Comparison of ENCODE assay signal across 8 mouse cellular contexts in the genomic region with DNA sequence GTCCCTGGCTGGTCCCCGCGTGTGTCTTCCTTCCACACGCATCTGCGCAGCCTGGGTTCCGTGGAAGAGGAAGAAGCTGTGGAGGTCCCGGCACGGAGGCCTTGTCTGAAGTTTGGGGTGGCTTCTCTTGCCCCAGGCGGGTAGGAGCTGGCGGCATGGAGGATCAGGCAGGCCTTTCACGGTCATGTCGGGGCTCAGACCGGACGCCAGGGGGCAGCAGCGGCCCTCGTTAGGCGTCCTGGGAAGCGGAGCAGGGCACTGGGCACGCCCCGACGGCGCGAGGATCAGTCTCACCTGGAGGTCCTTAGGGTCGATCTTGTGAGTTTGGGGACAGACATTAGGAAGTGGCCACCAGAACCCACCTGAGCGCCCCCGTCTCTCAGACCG.
DNase-seq lines count a peak whose midpoint lies in the region; ATAC-seq and TF ChIP-seq lines count a peak whose summit lies in the region.

No protein-coding gene starts in this region.

- no peak for TF ChIP-seq EP300 in ES-Bruce4 (IDR thresholded peaks at IDR 0.05; ENCODE audit: insufficient read depth, low read depth, low read length)

- intact Hi-C loops in heart, postnatal 14 days (cut with DNase I): loop anchor here (1.0 to 5.0 kb wide), 5 partner anchors 129 to 756 kb away; a partner anchor contains a TSS

- no peak for TF ChIP-seq POLR2A in ES-Bruce4 (IDR thresholded peaks at IDR 0.05; ENCODE audit: insufficient read depth, low read length)
- no peak for TF ChIP-seq POLR2A in olfactory bulb, adult 2 months (IDR thresholded peaks at IDR 0.05; ENCODE audit: insufficient read depth, low read depth, low read length)
- 0 out of 2 replicates have a peak, but pooled peaks have one; percentile 52 for TF ChIP-seq POLR2A in thymus, adult 2 months (IDR thresholded peaks at IDR 0.05; ENCODE audit: control insufficient read depth, extremely low read depth, insufficient read depth, low read length, poor library complexity)

- peak overlapping the region; percentile 92 for H3K4me2 ChIP-seq in forebrain, embryonic 14.5 days (ENCODE audit: low read length)
- peak overlapping the region; percentile 88 for H3K4me2 ChIP-seq in lung, embryonic 15.5 days

- peak; percentile 62 for DNase-seq in cerebellum, adult 11 months
- peak; percentile 86 for DNase-seq in forebrain, embryonic 14.5 days (ENCODE audit: low spot score)
- peak; percentile 93 to 96 for DNase-seq in heart, postnatal 14 days
- DNase-seq in layer of hippocampus, adult 2 months (ENCODE audit: low spot score in 2 of 2): peak; percentile 68 to 85
- DNase-seq in thymus, adult 2 months: peak; percentile 95

- H3K27ac ChIP-seq in ES-Bruce4 (ENCODE audit: insufficient read depth, low read length): no peak overlapping the region
- H3K27ac ChIP-seq in forebrain, embryonic 14.5 days (ENCODE audit: low read depth, low read length): no peak overlapping the region
- H3K27ac ChIP-seq in layer of hippocampus, adult 2 months: no peak overlapping the region
- H3K27ac ChIP-seq in lung, embryonic 15.5 days: peak overlapping the region; percentile 83
- no peak overlapping the region for H3K27ac ChIP-seq in olfactory bulb, adult 2 months (ENCODE audit: insufficient read depth, low read depth, low read length)
- peak overlapping the region; percentile 72 for H3K27ac ChIP-seq in thymus, adult 2 months (ENCODE audit: control insufficient read depth, insufficient read depth, low read length)

- H3K9me3 ChIP-seq in ES-Bruce4 (replicated peaks; ENCODE audit: control insufficient read depth, insufficient read depth, low read length, poor library complexity, severe bottlenecking): no peaks in the 10 kb centered on the region
- H3K9me3 ChIP-seq in forebrain, embryonic 14.5 days (replicated peaks; ENCODE audit: control insufficient read depth, low read length): no peaks in the 10 kb centered on the region
- H3K9me3 ChIP-seq in lung, embryonic 15.5 days: no peaks in the 10 kb centered on the region

- WGBS in forebrain, embryonic 14.5 days: 0% methylated on average over 26 of the region's 26 CpGs
- WGBS in lung, embryonic 15.5 days: 0% methylated on average over 26 of the region's 26 CpGs
- under 1% methylated on average over 26 of the region's 26 CpGs for WGBS in olfactory bulb, adult 2 months
- WGBS in thymus, adult 2 months: 7% methylated on average over 26 of the region's 26 CpGs

- ATAC-seq in forebrain, embryonic 14.5 days: peak; percentile 76
- ATAC-seq in lung, embryonic 15.5 days (ENCODE audit: borderline replicate concordance, extremely low read depth, low FRiP score, low TSS enrichment): peak; percentile 69; the same call in 1 of the 2 replicates

- TF ChIP-seq CTCF in ES-Bruce4 (IDR thresholded peaks at IDR 0.05; ENCODE audit: low read depth, low read length): peak; percentile 75
- peak; percentile 98 for TF ChIP-seq CTCF in layer of hippocampus, adult 2 months (conservative IDR thresholded peaks at IDR 0.05)
- peak; percentile 99 for TF ChIP-seq CTCF in olfactory bulb, adult 2 months (IDR thresholded peaks at IDR 0.05; ENCODE audit: insufficient read depth, low read depth, low read length)
- TF ChIP-seq CTCF in thymus, adult 2 months (IDR thresholded peaks at IDR 0.05; ENCODE audit: borderline replicate concordance, control insufficient read depth, extremely low read depth, insufficient read depth, low read length, poor library complexity): peak; percentile 96

- no peaks in the 10 kb centered on the region for H3K36me3 ChIP-seq in ES-Bruce4 (ENCODE audit: control insufficient read depth, insufficient read depth, low read length, poor library complexity, severe bottlenecking)
- H3K36me3 ChIP-seq in forebrain, embryonic 14.5 days (ENCODE audit: control insufficient read depth, insufficient read depth, low read length): no peaks in the 10 kb centered on the region
- H3K36me3 ChIP-seq in lung, embryonic 15.5 days: no peaks in the 10 kb centered on the region
- H3K36me3 ChIP-seq in thymus, adult 2 months (ENCODE audit: control insufficient read depth, insufficient read depth, low read length): no peaks in the 10 kb centered on the region

- peak overlapping the region; percentile 64 for H3K9ac ChIP-seq in ES-Bruce4 (ENCODE audit: low read depth, poor library complexity, severe bottlenecking)
- peak overlapping the region; percentile 25 for H3K9ac ChIP-seq in forebrain, embryonic 14.5 days (ENCODE audit: low read length)
- H3K9ac ChIP-seq in lung, embryonic 15.5 days: peak overlapping the region; percentile 62

- peaks cover 2% of the 10 kb centered on the region; the same call in 1 of the 2 replicates for H3K27me3 ChIP-seq in ES-Bruce4 (ENCODE audit: control insufficient read depth, insufficient read depth, low read length, poor library complexity, severe bottlenecking)
- H3K27me3 ChIP-seq in forebrain, embryonic 14.5 days (replicated peaks; ENCODE audit: control insufficient read depth, insufficient read depth, low read length): peaks cover 78% of the 10 kb centered on the region
- H3K27me3 ChIP-seq in lung, embryonic 15.5 days: peaks cover 27% of the 10 kb centered on the region
- no peaks in the 10 kb centered on the region for H3K27me3 ChIP-seq in thymus, adult 2 months (ENCODE audit: control insufficient read depth, insufficient read depth, low read length)

- peak overlapping the region; percentile 83 for H3K4me3 ChIP-seq in ES-Bruce4 (ENCODE audit: low read depth, low read length)
- H3K4me3 ChIP-seq in forebrain, embryonic 14.5 days (ENCODE audit: low read depth, low read length): peak overlapping the region; percentile 42
- peak overlapping the region; percentile 42 for H3K4me3 ChIP-seq in layer of hippocampus, adult 2 months
- peak overlapping the region; percentile 58 for H3K4me3 ChIP-seq in lung, embryonic 15.5 days
- H3K4me3 ChIP-seq in olfactory bulb, adult 2 months (ENCODE audit: insufficient read depth, low read depth, low read length): peak overlapping the region; percentile 35
- peak overlapping the region; percentile 65 for H3K4me3 ChIP-seq in thymus, adult 2 months (ENCODE audit: control insufficient read depth, insufficient read depth, low read length)

- no peaks in the 10 kb centered on the region for H3K4me1 ChIP-seq in ES-Bruce4 (ENCODE audit: control insufficient read depth, insufficient read depth, low read length)
- peaks cover 14% of the 10 kb centered on the region; the same call in 1 of the 2 replicates for H3K4me1 ChIP-seq in forebrain, embryonic 14.5 days (ENCODE audit: control insufficient read depth, insufficient read depth, low read length)
- peaks cover 31% of the 10 kb centered on the region for H3K4me1 ChIP-seq in lung, embryonic 15.5 days
- peaks cover 20% of the 10 kb centered on the region for H3K4me1 ChIP-seq in olfactory bulb, adult 2 months (ENCODE audit: control insufficient read depth, insufficient read depth, low read length)
- H3K4me1 ChIP-seq in thymus, adult 2 months (replicated peaks; ENCODE audit: control insufficient read depth, insufficient read depth, low read length): peaks cover 31% of the 10 kb centered on the region

Comparison
In these comparisons a context has a peak if more than half of its experiments do, and no peak if none do; other contexts are left out.
1. H3K27ac ChIP-seq: peak in lung, embryonic 15.5 days (single experiment) and thymus, adult 2 months (single experiment); none in ES-Bruce4 (single experiment), forebrain, embryonic 14.5 days (single experiment), layer of hippocampus, adult 2 months (single experiment) and olfactory bulb, adult 2 months (single experiment).
2. Peak in every context shown above with its lines, with median percentiles within 50 percentile points of each other: H3K4me3 ChIP-seq, H3K9ac ChIP-seq, CTCF ChIP-seq and DNase-seq.